8 mouse cellular contexts compared by ENCODE assay signal in genomic region chr11:120625152-120625775, GRCm38 (mm10). TPM values are rescaled to one million over a fixed set of nuclear protein-coding genes. Genes with fewer than 3 reads are reported as not detected.
DNase-seq lines count a peak whose midpoint lies in the region; ATAC-seq and TF ChIP-seq lines count a peak whose summit lies in the region.

Sirt7 (minus strand) TSS chr11:120625240.

- DNase-seq in layer of hippocampus, adult 2 months (ENCODE audit: low spot score in 2 of 2), result no peak
- no peak for DNase-seq in layer of hippocampus, adult 11-12 months (ENCODE audit: low spot score)
- DNase-seq in adrenal gland, adult 8-10 months, result no peak
- DNase-seq in spleen, postnatal 4 days (ENCODE audit: low spot score in 2 of 2), result no peak
- DNase-seq in testis, postnatal 14 days (ENCODE audit: low spot score), result no peak

- peak within 1 kb of the TSS; percentile 86 for H3K27ac ChIP-seq in layer of hippocampus, adult 2 months
- H3K27ac ChIP-seq in forebrain, embryonic 13.5 days, result peak within 1 kb of the TSS; percentile 88
- H3K27ac ChIP-seq in intestine, embryonic 16.5 days (ENCODE audit: low read length), result peak within 1 kb of the TSS; percentile 89

- H3K9me3 ChIP-seq in forebrain, embryonic 13.5 days (replicated peaks), result no peaks in the 10 kb centered on the region
- no peaks in the 10 kb centered on the region for H3K9me3 ChIP-seq in intestine, embryonic 16.5 days (ENCODE audit: control insufficient read depth, low read length)

- no peaks in the 10 kb centered on the region for H3K27me3 ChIP-seq in forebrain, embryonic 13.5 days
- no peaks in the 10 kb centered on the region for H3K27me3 ChIP-seq in intestine, embryonic 16.5 days (replicated peaks; ENCODE audit: control insufficient read depth, insufficient read depth, low read length)

- H3K4me2 ChIP-seq in forebrain, embryonic 13.5 days, result peak within 1 kb of the TSS; percentile 98
- H3K4me2 ChIP-seq in intestine, embryonic 16.5 days (ENCODE audit: low read depth, low read length), result peak within 1 kb of the TSS; percentile 92

- H3K9ac ChIP-seq in forebrain, embryonic 13.5 days, result peak within 1 kb of the TSS; percentile 84
- peak within 1 kb of the TSS; percentile 85 for H3K9ac ChIP-seq in intestine, embryonic 16.5 days (ENCODE audit: low read depth, low read length)

- peaks cover 59% of the 10 kb centered on the region for H3K36me3 ChIP-seq in forebrain, embryonic 13.5 days (ENCODE audit: poor library complexity, severe bottlenecking)
- peaks cover 17% of the 10 kb centered on the region for H3K36me3 ChIP-seq in intestine, embryonic 16.5 days (ENCODE audit: control insufficient read depth, insufficient read depth, low read length)

- 21% methylated on average over 5 of the region's 5 CpGs for WGBS in forebrain, embryonic 13.5 days
- 13% methylated on average over 5 of the region's 5 CpGs for WGBS in intestine, embryonic 16.5 days

- peaks cover 31% of the 10 kb centered on the region for H3K4me1 ChIP-seq in forebrain, embryonic 13.5 days
- H3K4me1 ChIP-seq in intestine, embryonic 16.5 days (ENCODE audit: control insufficient read depth, insufficient read depth, low read length), result peaks cover 19% of the 10 kb centered on the region

- peak; percentile 65 for ATAC-seq in forebrain, embryonic 13.5 days
- ATAC-seq in intestine, embryonic 16.5 days, result peak; percentile 27
- no peak for ATAC-seq in megakaryocyte-erythroid progenitor cell, adult 5-6 weeks (replicated peaks; ENCODE audit: low FRiP score, low TSS enrichment, poor library complexity, severe bottlenecking)

- peak within 1 kb of the TSS; percentile 63 for H3K4me3 ChIP-seq in layer of hippocampus, adult 2 months
- H3K4me3 ChIP-seq in forebrain, embryonic 13.5 days, result peak within 1 kb of the TSS; percentile 96
- H3K4me3 ChIP-seq in intestine, embryonic 16.5 days (ENCODE audit: low read length), result peak within 1 kb of the TSS; percentile 95

- TF ChIP-seq CTCF in layer of hippocampus, adult 2 months (conservative IDR thresholded peaks at IDR 0.05), result no peak

RNA-seq across cellular contexts. Expression of gene Sirt7, which starts in this region (rescaled TPM):
- 10 to 100 TPM; 42.9 to 46.4 TPM for total RNA-seq in layer of hippocampus, adult 2 months (2021)
- total RNA-seq in adrenal gland, adult 8-10 months (2022), result 10 to 100 TPM; 61.1 to 97.1 (median 75.7) TPM
- 42.7 and 43.1 TPM in 2 replicates for polyA plus RNA-seq in forebrain, embryonic 13.5 days (2015; fragmentation: Nextera tagmentation; extraction: Ambion mirVana)
- polyA plus RNA-seq in intestine, embryonic 16.5 days (2015; fragmentation: Nextera tagmentation; extraction: Ambion mirVana), result 47.7 and 52.9 TPM in 2 replicates
- 62.8 and 79.3 TPM in 2 replicates for total RNA-seq in megakaryocyte-erythroid progenitor cell, adult 5-6 weeks (2014; fragmentation: Nextera tagmentation)
- 39.8 and 48.3 TPM in 2 replicates for total RNA-seq in megakaryocyte-erythroid progenitor cell, adult 5-6 weeks (2017)
